Mouse (Mus musculus): ENCODE measurements around the gene Rln3.

Rln3 gene

GRCm38 (mm10) chr8:84065457-84066072 lies 20.8 kb upstream of the Rln3 start:
- no peak for DNase-seq (ENCODE audit: low read depth, low spot score)

- DNase-seq (ENCODE audit: low read depth, low spot score): no peak
Measured at GRCm38 (mm10) chr8:84065037-84065436, 20.2 kb upstream of the Rln3 start, which contains the start of gene Gm10643. Gene Gm10643 (minus strand): TSS chr8:84065137.

DNA sequence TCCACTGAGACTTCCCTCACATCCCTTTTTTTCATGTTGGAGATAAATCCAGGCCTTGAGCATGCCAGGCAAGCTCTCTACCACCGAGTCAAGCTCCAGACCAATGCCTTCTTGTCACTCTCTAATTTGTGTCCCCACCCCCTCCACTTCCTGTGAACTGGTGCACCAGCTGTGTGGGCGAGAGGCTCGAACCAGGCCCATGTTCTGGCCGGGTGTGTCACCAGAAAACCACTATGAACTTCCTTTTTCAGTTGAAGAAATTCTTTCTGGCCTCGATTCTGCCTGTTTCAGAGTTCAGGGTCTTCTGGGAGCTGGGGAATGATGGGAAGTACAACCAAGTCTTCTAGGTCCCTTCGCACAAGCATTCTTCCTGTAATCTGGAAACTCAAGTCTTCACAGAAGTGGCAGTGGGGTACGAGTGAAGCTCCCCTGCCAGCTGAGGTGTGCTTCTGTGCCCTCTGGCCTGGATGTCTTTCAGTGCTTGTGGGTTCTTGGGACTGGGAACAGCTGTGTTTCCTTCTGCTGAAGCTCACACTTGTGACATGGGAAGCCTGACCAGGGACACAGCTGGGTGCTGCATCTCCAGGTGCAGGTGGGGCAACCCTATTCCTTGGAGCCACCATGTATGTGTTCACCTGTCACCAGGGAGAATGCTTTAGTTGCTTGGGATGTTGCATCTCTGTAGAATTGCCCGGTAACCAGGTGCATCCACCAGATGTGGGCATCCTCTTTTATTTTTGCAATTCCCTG lies 19.2 kb upstream of the Rln3 start:
- no peak for DNase-seq (ENCODE audit: low read depth, low spot score)

- DNase-seq (ENCODE audit: low read depth, low spot score): no peak
Measured at GRCm38 (mm10) chr8:84060245-84060644, 15.4 kb upstream of the Rln3 start.

- DNase-seq (ENCODE audit: low read depth, low spot score): no peak
Measured at GRCm38 (mm10) chr8:84059226-84059625, 14.4 kb upstream of the Rln3 start.

- no peak for DNase-seq (ENCODE audit: low read depth, low spot score)
Measured at GRCm38 (mm10) chr8:84057827-84058226, 13.0 kb upstream of the Rln3 start.

GRCm38 (mm10) chr8:84053229-84053628 lies 8.4 kb upstream of the Rln3 start:
- no peak for DNase-seq (ENCODE audit: low read depth, low spot score)

DNA sequence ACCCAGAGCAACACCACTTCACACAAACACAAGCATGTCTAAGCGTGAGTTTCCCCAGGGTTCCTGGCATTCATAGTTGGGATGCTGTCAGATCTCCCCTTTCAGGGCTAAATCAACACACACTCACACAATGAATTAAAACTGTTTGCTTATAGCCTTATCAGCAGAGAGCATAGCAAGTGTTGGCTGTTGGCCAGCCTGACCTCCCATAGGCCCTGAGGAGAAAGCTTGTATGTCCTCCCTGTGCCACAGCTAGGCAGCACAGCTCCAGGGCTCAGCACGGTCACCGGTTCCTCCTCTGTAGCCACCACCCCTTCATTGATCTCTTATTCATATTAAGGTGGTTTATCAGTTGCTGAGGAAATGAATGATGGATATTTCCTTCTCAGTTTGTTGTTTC lies 7.9 kb upstream of the Rln3 start:
- no peak for DNase-seq (ENCODE audit: low read depth, low spot score)

GRCm38 (mm10) chr8:84048171-84048570 lies 3.4 kb upstream of the Rln3 start:
- DNase-seq (ENCODE audit: low read depth, low spot score): no peak

DNA sequence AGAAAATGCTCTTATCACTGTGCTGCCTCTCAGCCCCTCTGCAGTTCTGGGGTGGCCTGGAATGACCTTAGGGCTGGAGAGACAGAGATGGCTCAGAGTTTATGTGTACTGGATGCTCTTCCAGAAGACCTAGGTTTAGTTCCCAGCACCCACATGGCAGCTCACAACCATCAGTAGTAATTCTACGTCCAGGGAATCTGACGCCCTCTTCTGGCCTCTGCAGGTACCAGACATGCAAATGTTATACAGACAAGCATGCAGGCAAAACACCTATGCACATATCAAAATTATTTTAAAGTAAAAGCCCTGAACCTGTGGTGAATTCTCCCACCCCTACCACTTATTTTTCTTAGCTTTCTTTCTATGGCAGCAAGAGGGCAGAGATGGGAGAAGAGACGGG lies 1.7 kb upstream of the Rln3 start:
- no peak for DNase-seq (ENCODE audit: low read depth, low spot score)

- DNase-seq (ENCODE audit: low read depth, low spot score): no peak
Measured at GRCm38 (mm10) chr8:84044103-84044502, 697 bp downstream of the Rln3 start.

GRCm38 (mm10) chr8:84042948-84043342 lies 1.9 kb downstream of the Rln3 start:
- no peak for DNase-seq (ENCODE audit: low read depth, low spot score)

DNA sequence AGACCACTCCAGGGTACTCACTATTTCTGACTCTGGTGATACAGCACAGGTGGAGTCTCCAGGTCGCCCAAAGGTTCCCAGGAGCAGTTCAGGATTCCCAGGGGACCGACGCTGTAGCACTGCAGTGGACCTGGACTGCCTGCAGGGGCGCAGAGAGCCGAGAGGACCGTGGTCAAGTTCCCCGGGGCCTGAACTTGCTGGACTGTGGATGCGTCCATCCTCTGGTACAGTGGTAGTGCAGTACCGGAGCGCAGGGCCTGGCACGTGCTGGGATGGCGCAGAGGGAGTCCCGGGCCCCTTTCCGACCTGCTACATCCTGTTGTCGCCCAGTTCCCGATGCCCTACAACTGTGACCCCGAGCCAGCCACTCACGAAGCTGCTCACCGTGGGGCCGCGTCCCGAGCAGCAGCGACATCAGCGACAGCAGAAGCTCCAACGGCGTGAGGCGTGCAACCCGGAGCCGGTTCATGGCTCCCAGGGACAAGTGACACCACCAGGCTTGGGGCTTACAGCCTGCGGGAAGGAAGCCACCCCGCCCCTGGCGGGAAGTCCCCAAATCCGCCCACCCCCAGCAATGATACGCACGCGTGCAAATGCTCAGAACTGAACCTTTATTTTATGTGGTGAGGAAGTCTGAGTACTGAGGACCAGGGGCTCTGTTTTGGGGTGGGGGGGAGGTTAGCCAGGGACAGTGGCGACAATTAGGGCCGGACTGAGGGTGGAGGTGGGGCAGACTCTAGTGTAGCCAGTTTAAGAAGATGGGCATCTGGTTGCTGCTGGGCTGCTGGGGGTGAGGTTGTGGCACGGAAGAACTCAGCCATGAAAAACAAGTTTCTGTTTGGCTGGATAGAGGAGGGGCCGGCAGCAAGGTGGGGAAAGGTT lies 2.5 kb downstream of the Rln3 start, which contains the start of gene Il27ra:
Gene Il27ra (minus strand): TSS at position 524 of the 882 bp plus-strand sequence.
- DNase-seq (ENCODE audit: low read depth, low spot score): peak; percentile 40

DNA sequence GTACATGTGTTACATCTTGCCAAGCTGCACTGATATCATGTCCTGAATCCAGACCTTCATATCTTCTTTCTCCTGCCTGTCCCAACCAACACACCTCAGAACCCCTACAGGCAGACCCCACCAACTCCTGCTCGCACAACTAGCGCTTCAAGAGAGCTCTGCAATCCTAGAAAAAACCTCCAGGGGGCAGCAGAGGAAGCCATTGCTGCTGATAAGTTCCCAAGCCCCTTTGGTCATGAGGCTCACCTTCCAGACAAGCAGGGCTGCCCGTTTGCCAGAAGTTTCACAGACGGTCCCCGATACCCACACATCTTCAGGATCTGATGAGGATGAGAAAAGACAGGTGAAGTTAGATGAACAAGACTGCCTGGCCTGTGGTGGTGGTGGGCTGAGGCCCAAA lies 5.8 kb downstream of the Rln3 start:
- peak; percentile 69 for DNase-seq (ENCODE audit: low read depth, low spot score)

DNA sequence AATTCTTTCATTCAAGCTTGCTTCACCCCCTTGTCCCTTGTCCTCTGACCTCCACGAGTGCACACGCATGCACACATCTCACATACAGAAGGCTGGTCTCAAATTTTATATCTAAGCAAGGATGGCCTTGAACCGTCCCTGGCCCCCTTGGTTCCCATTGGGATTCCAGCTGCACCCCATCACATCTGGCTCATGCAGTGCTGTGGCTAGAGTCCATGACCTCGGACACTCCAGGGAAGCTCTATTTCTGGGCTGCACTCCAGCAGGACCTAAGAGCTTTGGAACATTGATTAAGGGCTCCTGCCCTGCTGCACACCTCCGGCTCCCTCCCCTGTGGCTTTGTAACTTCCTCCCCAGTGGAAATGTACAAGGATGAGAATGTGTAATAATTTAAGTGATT lies 6.8 kb downstream of the Rln3 start:
- DNase-seq (ENCODE audit: low read depth, low spot score): no peak

DNA sequence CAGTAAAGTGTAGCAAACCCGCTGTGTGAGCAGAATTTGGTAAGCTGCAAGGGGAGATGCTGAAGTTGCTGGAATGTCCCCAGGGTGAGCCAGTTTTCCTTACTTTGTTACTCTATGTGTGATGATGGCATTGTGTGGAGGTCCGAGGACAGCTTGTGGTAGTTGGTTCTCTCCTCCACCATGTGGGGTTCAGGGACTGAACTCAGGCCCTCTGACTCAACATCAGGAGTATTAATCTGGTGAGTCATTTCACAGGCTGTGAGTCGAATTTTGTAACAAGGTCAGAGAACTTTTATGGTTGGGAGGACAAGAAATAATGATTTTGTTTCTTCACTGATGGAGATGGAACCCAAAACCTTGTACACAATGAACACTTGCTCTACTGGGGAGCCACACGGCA lies 12.0 kb downstream of the Rln3 start:
- DNase-seq (ENCODE audit: low read depth, low spot score): no peak

GRCm38 (mm10) chr8:84029272-84029671 lies 15.5 kb downstream of the Rln3 start:
- no peak for DNase-seq (ENCODE audit: low read depth, low spot score)

DNA sequence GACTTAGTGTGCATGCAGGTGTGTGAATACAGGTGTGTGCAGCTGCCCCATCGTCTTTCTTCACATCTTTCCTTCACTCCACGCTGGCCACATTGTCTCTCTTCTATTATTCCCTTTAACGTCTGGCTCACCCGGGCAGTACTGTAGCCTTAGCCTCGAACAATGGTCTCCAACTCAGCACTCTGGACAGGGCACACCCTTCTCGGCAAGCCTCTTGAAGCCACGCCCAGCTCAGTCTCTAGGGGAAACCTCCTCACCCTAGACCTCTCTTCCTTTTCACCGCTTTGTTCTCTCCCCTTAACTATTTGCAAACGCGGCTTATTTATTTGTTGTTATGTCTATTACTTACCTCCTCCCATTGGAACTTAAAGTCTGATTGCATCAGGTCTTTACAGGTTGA lies 17.4 kb downstream of the Rln3 start:
- DNase-seq (ENCODE audit: low read depth, low spot score): no peak

DNA sequence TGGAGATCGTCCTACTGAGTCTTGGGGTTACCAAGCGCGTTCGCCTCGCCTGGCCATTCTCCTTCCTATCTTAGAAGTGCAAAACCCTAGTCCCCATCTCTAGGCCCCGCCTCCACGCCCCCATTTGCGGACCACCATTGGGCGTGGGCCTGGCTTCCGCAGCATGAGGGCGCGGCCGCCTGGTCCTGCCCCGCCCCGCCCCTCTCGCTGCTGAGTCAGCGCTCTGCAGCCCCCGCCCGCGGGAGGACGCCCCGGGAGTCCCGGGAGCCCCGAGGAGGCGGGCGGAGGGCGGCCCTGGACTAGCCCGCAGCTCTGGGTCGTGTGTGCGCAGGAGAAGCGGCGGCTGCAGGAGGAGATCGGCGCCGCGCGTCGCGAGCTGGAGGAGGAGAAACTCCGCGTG lies 18.9 kb downstream of the Rln3 start:
- peak; percentile 56 for DNase-seq (ENCODE audit: low read depth, low spot score)

DNA sequence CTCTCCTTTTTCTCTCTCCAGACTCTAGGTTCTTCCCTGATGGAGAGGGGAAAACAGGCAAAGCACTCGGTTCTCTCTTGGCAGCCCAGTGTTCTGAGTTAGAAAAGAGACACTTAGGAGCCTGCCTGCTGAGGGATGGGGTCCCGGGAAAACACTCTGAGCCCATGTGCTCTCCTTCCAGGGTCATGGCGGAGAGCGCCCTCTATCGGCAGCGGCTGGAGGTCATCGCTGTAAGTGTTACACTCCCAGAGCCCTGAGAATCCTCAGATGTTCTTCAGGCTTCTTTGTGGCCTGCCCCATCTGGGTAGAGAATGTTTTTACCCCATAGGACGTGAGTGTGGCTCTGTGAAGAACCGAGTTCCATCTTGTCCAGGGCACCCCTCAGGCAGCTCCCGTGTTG lies 20.6 kb downstream of the Rln3 start:
- no peak for DNase-seq (ENCODE audit: low read depth, low spot score)

DNA sequence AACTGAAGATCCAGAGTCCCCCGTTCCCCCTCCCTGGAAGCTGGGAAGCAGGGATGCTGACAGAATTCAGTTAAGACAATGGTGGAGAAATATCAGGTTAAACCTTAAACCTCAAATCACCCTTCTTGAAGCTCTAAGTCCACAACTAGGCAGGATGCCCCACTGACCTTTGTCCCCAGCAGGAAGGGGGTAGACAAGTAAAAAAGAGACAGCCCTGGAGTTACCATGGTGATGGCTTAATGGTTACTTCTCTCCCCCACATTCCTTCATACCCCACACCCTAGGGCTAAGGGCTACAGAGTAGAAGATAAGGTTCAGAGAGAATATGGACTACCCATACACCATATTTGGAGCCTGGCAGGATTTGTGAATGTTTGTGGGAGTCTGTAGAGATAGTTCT lies 21.2 kb downstream of the Rln3 start:
- DNase-seq (ENCODE audit: low read depth, low spot score): no peak

- DNase-seq (ENCODE audit: low read depth, low spot score): no peak
Measured at GRCm38 (mm10) chr8:84023085-84023484, 21.7 kb downstream of the Rln3 start.

All from embryo, embryonic 11.5 days (tissue).